Mouse (Mus musculus) splenic B cell, adult 2 months (primary cell): Measurements from ENCODE around the gene Spint5.

Experiments used
- DNase-seq: peaks from one replicate; pipeline ENCODE4 v3.0.0-alpha.2; 2011; ENCODE audit warnings: low read depth, low spot score
- H3K27me3 ChIP-seq: 2 replicates; pipeline ENCODE4 v1.6.1; 2012; ENCODE audit warnings: mild to moderate bottlenecking, low read length, moderate library complexity, mixed read lengths; ENCODE audit not compliant: control insufficient read depth, poor library complexity, insufficient read depth, severe bottlenecking
- H3K36me3 ChIP-seq: 2 replicates; pipeline ENCODE4 v1.6.1; 2012; ENCODE audit warnings: mild to moderate bottlenecking, low read length, moderate library complexity, mixed read lengths; ENCODE audit not compliant: control insufficient read depth, poor library complexity, insufficient read depth, severe bottlenecking

Gene Spint5

GRCm38 (mm10) chr2:164754105-164754504 lies 39.0 kb downstream of the Spint5 start:
- Histone ChIP-seq H3K27me3 (no peaks in the 10 kb centered on the region), H3K36me3 (peaks cover 19% of the 10 kb centered on the region)
- no peak for DNase-seq

DNA sequence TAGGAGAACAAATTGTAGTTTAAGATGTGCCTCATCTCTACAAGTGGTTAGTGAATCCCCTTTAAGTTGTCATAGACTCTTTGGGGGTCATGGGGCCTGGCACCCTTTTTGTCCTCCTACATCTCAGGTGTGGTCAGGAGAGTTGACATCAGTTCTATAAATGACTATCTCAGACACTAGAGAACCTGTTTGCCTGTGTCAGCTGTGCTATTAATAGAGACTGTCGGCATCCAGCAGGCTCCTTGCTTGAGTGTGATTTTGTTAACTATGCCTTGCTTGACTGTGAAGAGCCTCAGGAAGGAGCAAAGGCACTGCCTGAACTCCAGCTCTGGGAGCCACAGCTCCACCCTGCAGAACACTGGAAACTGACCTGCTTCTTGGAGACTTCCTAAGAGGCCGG lies 39.7 kb downstream of the Spint5 start:
- DNase-seq = no peak
- peaks cover 20% of the 10 kb centered on the region for H3K36me3 ChIP-seq
- no peaks in the 10 kb centered on the region for H3K27me3 ChIP-seq

DNA sequence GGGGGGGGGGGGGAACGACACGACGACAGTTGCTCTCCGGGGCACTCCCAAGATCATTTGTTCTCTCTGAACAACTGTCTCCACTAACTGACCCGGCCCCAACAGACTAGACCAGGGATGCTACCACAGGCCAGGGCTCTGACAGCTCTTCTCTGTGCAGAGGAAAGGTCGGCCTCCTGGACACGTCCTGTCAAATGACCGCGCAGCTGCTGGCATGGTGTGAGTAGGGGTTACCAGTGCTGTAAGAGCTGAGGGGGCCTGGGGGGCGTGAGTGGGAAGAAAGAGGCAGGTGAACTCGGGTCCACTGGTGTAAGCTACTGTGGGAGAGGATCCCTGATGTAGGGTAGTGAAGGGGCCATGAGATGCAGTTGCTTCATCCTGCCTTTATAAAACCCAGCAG lies 42.7 kb downstream of the Spint5 start:
- H3K36me3 ChIP-seq = peaks cover 9% of the 10 kb centered on the region
- no peak for DNase-seq
- no peaks in the 10 kb centered on the region for H3K27me3 ChIP-seq

GRCm38 (mm10) chr2:164758692-164759091 lies 43.6 kb downstream of the Spint5 start:
- H3K27me3 ChIP-seq = no peaks in the 10 kb centered on the region
- DNase-seq = no peak
- peaks cover 9% of the 10 kb centered on the region for H3K36me3 ChIP-seq

- peaks cover 11% of the 10 kb centered on the region for H3K36me3 ChIP-seq
- DNase-seq = no peak
- no peaks in the 10 kb centered on the region for H3K27me3 ChIP-seq
These were observed 45.1 kb downstream of the Spint5 start for GRCm38 (mm10) chr2:164760059-164760833.

GRCm38 (mm10) chr2:164761502-164761901 lies 46.4 kb downstream of the Spint5 start:
- DNase-seq = no peak

DNA sequence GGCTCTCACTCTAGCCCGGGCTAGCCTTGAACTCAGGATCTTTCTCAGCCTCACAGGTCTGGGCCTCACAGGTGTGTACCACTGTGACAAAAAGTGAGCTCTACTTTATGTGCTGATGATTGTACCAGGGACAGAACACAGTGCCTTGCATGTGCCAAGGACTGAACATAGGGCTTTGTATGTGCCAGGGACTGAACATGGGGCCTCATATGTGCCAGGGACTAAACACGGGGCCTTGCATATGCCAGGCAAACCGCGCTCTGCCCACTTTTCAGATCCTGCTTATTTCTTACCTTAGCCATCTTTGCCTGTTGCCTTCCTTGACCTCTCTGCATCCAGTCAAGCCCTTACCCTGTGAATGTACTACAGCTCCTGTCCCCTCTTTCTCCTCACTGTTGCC lies 46.9 kb downstream of the Spint5 start:
- Histone ChIP-seq H3K27me3 (no peaks in the 10 kb centered on the region), H3K36me3 (peaks cover 10% of the 10 kb centered on the region)
- no peak for DNase-seq

More at GRCm38 (mm10) chr2:164761502-164761901, 46.4 kb downstream of the Spint5 start:
- Histone ChIP-seq H3K27me3 (no peaks in the 10 kb centered on the region), H3K36me3 (peaks cover 13% of the 10 kb centered on the region)

- DNase-seq = no peak
- no peaks in the 10 kb centered on the region for H3K27me3 ChIP-seq
- peaks cover 9% of the 10 kb centered on the region for H3K36me3 ChIP-seq
These were observed 47.5 kb downstream of the Spint5 start for GRCm38 (mm10) chr2:164762593-164762992.

DNA sequence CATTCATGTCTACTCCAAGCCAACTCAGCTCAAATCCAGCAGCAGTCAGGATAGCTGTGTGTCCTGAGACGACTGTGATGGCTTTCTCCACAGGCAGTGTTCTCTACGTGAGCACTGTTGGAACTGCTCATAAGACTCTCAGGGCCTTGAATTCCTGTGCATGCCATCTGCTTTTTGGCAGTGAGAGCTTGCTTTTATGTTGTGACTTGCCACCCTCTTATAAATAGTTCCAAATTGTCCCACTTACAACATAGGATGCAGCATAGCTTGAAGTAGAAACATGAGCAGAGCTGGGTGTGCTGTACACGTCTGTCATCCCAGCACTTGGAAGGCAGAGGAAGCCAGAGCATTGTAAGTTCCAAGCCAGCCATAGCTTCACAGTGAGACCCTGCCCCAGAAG lies 50.7 kb downstream of the Spint5 start:
- Histone ChIP-seq H3K27me3 (no peaks in the 10 kb centered on the region), H3K36me3 (peaks cover 6% of the 10 kb centered on the region; the same call in 1 of the 2 replicates)
- no peak for DNase-seq
